Mouse (Mus musculus) ZHBTc4 (cell line): Measurements from ENCODE around the gene Tmem52.
A peak's percentile ranks its signal among the peaks of the same experiment; 100 is the strongest.

Source experiments
- DNase-seq: peaks from one replicate; pipeline ENCODE4 v3.0.0-alpha.2; 2011; ENCODE audit warnings: low read depth, low spot score

The Tmem52 gene

GRCm38 (mm10) chr4:155472716-155473290, 3.9 kb downstream of the Tmem52 start:
- DNase-seq = no peak

- DNase-seq = peak; percentile 64
Measured at GRCm38 (mm10) chr4:155473319-155473718, 4.4 kb downstream of the Tmem52 start.

DNA sequence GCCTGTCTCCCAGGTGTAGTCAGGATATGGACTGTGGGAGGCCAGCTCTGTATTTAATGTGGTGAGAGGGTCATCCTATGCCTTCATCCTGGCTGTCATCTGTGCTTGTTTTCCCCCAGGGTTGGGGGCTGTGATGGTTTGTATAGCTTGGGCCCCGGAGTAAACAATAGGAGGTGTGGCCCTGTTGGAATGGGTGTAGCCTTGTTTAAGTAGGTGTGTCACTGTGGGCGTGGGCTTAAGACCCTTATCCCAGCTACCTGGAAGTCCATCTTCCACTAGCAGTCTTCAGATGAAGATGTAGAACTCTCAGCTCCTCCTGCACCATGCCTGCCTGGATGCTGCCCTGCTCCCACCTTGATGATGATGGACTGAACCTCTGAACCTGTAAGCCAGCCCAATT, 4.9 kb downstream of the Tmem52 start:
- peak; percentile 71 for DNase-seq

- peak; percentile 91 for DNase-seq
Measured at GRCm38 (mm10) chr4:155481381-155482124, 12.6 kb downstream of the Tmem52 start.

DNA sequence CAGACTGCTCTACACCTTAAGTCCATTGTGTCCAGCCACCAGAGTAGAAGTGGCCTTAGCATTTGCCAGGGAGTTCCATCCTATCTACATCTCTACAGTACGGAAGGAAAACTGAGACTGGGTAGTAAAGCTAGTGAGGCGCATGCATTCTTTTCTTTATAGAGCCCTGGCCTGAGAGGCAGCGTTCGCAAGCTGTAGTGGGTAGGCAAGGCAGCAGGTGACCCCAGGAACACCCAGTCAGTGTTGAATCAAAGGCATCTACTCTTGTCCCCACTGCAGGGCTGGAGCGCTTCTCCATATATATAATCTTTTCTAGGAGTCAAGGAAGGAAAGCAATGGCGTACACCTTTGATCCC, 13.2 kb downstream of the Tmem52 start:
- DNase-seq = no peak

GRCm38 (mm10) chr4:155482733-155483540, 14.0 kb downstream of the Tmem52 start:
- DNase-seq = no peak

DNA sequence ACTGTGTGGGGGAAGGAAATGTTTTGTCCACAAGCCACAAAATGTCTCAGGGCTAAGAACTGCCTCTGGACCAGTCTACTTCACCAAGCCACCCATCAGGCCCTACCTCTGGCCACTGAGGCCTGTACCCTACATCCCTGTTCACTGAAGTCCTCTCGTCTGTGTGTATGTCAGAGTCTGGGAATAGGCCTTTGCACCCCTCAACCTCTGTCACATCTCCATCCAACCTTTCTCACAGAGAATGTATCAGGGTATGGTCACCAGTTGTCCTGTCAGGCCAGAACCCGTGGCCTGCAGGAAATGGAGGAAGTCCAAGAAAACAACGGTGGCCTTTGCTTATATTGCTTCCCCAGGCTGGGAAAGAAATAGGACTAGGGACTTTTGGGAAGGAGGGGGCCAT, 16.6 kb downstream of the Tmem52 start:
- no peak for DNase-seq

DNA sequence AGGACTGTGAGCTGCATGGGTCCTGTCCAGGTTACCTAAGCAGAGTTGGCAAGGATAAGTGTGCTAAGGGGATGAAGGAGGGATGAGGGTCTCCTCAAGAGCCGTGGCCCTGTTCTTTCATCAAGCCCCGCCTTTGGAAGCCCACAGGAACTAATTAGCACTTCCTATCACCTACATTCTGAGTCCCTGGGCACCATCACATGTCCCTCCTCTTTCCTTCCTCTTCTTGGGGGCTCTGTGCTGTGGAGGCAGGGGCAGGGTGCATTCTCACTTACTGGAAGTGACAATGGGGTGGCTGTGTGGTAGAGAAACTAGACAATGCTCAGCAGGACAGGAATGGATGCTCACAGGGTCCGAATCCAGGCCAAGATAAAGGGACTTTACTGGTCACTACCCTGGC, 18.8 kb downstream of the Tmem52 start:
- no peak for DNase-seq

GRCm38 (mm10) chr4:155488232-155489025, 19.5 kb downstream of the Tmem52 start:
- DNase-seq = no peak

DNA sequence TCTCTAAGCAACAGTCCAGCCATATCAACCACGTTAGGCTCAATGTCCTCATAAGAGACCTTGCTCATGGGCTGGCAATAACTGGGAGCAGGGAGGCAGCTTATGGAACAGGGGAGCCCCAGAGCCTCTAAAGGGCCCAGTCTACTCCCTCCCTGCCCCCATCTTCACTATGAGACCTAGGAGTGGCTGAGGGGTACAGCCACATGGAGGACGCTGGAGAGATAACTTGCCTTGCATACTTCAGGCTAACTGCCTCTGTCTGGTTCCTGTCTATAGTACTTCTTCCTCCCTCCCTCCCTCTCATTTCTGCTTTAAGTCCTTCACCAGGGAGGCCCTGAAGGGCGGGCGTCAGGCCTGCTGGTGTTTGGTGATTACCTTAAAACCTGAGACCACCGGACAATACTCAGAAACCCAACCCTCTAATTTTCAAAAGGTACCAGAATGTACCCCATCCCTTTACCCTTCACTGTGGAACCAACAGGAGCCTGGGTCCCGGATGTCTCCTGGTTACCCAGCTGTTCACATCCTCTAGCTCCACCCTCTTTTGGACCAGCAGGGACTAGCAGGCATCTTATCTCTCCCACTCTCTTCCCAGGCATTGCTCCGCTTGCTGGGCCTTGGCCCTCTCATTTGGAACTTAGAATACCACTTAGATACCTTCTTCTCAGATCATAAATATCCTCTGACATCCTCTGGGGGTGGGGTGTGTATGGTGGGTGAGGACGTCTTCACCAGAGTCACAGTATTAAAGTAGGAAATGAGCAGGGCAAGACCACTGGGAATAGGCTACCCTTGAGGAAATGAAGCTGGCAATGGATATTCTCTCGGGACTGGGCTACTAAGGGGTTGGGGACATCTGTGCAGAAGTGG, 20.4 kb downstream of the Tmem52 start:
- DNase-seq = no peak

DNA sequence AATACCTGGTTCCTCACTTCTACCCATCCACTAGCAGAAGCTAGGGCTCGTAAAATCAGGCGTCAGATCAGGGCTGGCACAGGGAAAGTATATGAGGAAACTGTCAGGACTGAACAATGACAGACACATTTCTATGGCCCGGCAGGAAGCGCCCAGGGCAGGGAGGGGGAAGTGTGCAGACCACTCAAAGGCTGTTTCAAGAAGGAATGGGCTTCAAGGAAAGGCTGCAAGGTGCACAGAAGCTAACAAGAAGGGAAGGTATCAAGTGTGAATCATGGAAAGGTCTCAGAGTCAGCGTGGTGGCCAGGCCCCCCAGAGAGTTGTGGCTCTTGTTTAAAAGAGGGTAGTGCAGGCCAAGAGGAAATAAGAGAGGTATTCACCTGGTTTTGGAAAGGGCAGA, 21.5 kb downstream of the Tmem52 start:
- no peak for DNase-seq

- peak; percentile 94 for DNase-seq
Measured at GRCm38 (mm10) chr4:155490990-155491504, 22.1 kb downstream of the Tmem52 start, which contains the start of gene Gnb1. Gene Gnb1 (plus strand): TSS chr4:155491361.

- peak; percentile 50 for DNase-seq
Measured at GRCm38 (mm10) chr4:155491529-155492130, 22.7 kb downstream of the Tmem52 start.

DNA sequence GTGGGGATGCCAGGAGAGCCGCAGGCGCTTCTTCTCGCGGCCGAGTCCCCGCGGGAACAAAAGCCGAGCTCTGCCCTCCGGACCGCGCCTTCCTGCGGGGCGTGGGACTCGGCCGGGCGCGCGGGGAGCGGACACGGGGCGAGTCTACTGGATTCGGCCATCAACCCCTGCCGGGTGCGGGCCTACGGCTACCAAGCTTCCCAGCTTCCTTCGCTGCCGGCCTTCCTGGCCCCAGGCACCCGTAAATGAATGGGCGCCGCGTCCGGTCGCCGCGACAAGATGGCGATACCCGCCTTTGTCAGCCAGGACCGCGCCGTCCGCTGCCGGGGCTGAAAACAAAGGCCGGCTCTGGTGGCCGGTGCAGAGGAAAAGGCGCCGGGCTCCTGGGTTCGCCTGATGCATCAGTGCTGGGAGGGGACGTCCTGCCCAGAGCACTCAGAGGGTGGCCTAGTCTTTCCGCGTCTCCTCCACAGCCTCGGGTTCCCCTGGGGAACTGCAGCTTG, 23.3 kb downstream of the Tmem52 start:
- DNase-seq = peak; percentile 77

DNA sequence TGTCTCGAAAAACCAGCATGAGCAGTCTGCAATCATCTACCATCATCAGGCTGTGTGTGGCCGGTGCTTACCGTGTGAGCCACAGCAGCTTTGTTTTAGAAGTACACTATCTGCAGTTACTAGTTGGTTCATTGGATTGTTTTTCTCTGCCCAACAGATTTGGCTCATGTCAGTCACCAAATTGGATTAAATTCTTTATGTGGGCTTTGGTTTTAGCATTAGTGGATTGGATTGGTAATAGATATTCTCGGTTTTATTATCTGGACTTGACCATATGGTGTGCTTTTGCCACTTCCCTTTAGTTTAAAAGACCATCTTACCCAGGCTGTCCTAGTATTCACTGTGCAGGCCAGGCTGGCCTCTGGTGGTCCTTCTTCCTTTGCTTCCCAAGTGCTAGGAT, 26.0 kb downstream of the Tmem52 start:
- DNase-seq = no peak

GRCm38 (mm10) chr4:155497963-155498362, 29.0 kb downstream of the Tmem52 start:
- no peak for DNase-seq

GRCm38 (mm10) chr4:155501126-155501525, 32.2 kb downstream of the Tmem52 start:
- no peak for DNase-seq

GRCm38 (mm10) chr4:155505067-155505466, 36.2 kb downstream of the Tmem52 start:
- no peak for DNase-seq

DNA sequence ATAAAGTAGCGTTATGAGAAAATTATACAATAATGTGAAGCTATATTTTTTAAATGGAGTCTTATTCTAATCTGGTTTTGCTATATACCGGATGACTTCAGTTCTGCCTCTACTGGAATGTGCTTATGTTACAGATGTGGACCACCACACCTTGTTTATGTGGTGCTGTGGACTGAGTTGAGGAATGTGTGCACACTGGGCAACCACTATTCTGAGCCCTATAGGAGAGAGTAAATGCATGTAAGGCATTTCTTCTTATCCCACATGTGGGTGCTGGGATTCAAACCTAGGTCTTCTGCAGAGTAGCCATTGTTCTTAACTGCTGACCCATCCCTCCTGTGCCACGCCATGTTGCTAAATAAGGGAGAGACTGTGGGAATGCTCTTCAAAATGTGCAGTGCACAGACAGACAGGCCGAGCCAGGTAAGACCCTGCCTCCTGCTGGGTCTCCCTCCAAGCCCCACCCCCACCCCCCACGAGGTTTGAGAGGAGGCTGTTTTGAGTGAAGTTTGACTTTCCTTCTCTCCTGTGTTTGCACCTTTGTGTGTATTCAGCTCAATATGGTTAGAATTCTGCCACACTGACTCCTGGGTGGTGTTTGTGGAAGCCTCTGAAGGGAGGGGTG, 36.9 kb downstream of the Tmem52 start:
- DNase-seq = peak; percentile 54
